Mouse (Mus musculus) thymus, postnatal 14 days (tissue): Measurements from ENCODE around the gene Fbf1.
A peak's percentile ranks its signal among the peaks of the same experiment; 100 is the strongest.
"Not testable (repeated sequence)": the region's sequence is repeated elsewhere in the genome, so short reads cannot be mapped to it uniquely, and the experiment has no call there.

ENCODE experiments used
- DNase-seq: peaks from one replicate; pipeline ENCODE4 v3.0.0; 2021

Gene Fbf1

GRCm38 (mm10) chr11:116106963-116107776, 60.8 kb downstream of the Fbf1 start:
- no peak for DNase-seq

GRCm38 (mm10) chr11:116106154-116106962, 61.6 kb downstream of the Fbf1 start:
- DNase-seq: no peak

- DNase-seq: no peak
Measured at GRCm38 (mm10) chr11:116105065-116105464, 62.9 kb downstream of the Fbf1 start.

- no peak for DNase-seq
Measured at GRCm38 (mm10) chr11:116104006-116104646, 63.8 kb downstream of the Fbf1 start.

- DNase-seq: no peak
Measured at GRCm38 (mm10) chr11:116103572-116103971, 64.4 kb downstream of the Fbf1 start.

- DNase-seq: no peak
Measured at GRCm38 (mm10) chr11:116102472-116102871, 65.5 kb downstream of the Fbf1 start.

- no peak for DNase-seq
Measured at GRCm38 (mm10) chr11:116101931-116102381, 66.0 kb downstream of the Fbf1 start.

- no peak for DNase-seq
Measured at GRCm38 (mm10) chr11:116100839-116101238, 67.1 kb downstream of the Fbf1 start.

- no peak for DNase-seq
Measured at GRCm38 (mm10) chr11:116100385-116100784, 67.6 kb downstream of the Fbf1 start.

- no peak for DNase-seq
Measured at GRCm38 (mm10) chr11:116099462-116099861, 68.5 kb downstream of the Fbf1 start.

- DNase-seq: no peak
Measured at GRCm38 (mm10) chr11:116098711-116099460, 69.1 kb downstream of the Fbf1 start.

- DNase-seq: peak; percentile 45
Measured at GRCm38 (mm10) chr11:116096213-116097108, 71.5 kb downstream of the Fbf1 start.

GRCm38 (mm10) chr11:116095573-116095972, 72.4 kb downstream of the Fbf1 start:
- no peak for DNase-seq

GRCm38 (mm10) chr11:116093771-116094565, 74.0 kb downstream of the Fbf1 start:
- no peak for DNase-seq

GRCm38 (mm10) chr11:116092959-116093358, 75.0 kb downstream of the Fbf1 start:
- not testable (repeated sequence) for DNase-seq
